8 mouse cellular contexts compared by ENCODE assay signal in the genomic region with DNA sequence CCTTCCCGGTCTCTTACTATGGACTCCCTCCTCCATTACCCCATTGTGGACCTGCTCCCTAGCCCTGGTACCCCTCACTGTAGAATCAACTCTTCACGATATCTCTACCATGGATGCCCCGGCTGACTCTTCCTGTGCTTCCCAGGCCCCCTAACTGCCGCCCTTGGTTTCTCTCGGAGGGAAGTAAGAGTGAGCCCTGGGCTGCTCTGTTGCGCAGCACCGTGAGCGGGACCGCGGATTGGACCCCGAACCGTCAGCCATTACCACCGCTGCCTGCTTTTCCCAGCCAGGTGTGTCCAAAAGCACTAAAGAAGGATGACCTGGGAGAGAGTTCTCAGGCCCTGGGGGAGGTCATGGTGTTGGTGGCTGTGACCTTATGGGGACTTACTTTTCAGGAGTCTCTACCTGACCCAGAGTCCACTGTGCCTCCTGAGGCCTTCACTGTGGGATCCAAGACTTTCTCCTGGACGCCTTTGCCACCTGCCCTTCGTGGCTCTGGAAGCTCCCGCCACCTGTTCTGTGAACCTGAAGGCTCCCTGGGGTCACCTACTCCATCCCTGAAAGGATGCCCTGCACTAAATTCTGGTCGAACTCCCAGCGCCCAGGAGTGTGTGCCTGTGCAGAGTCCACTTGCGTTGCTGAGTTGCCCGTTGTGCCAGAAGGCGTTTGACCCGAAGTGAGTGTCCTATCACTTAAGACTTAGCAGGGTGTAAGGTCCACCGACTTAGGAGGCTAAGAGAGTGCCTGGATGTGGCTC. TPM values are rescaled to one million over a fixed set of nuclear protein-coding genes. Genes with fewer than 3 reads are reported as not detected.
A peak's percentile ranks its signal among the peaks of the same experiment; 100 is the strongest.
DNase-seq lines count a peak whose midpoint lies in the region; ATAC-seq and TF ChIP-seq lines count a peak whose summit lies in the region.

No protein-coding gene starts in this region.

- TF ChIP-seq POLR2A in embryonic fibroblast, embryonic 13.5 days (IDR thresholded peaks at IDR 0.05; ENCODE audit: low read depth, low read length) = peak; percentile 43

- H3K9ac ChIP-seq in hindbrain, embryonic 15.5 days = peak overlapping the region; percentile 75
- peak overlapping the region; percentile 73 for H3K9ac ChIP-seq in liver, embryonic 12.5 days
- peak overlapping the region; percentile 76 for H3K9ac ChIP-seq in neural tube, embryonic 14.5 days (replicated peaks; ENCODE audit: low read depth, low read length)

- no peak for TF ChIP-seq CTCF in embryonic fibroblast, embryonic 13.5 days (IDR thresholded peaks at IDR 0.05; ENCODE audit: borderline replicate concordance, insufficient read depth, low read length)

- peak overlapping the region; percentile 85 for H3K4me2 ChIP-seq in hindbrain, embryonic 15.5 days
- peak overlapping the region; percentile 85 for H3K4me2 ChIP-seq in liver, embryonic 12.5 days
- H3K4me2 ChIP-seq in neural tube, embryonic 14.5 days (ENCODE audit: low read depth, low read length) = peak overlapping the region; percentile 93

- DNase-seq in ovary, postnatal 14 days (ENCODE audit: low spot score) = peak; percentile 39
- no peak for DNase-seq in ovary, postnatal 10 days (ENCODE audit: low spot score)
- DNase-seq in adrenal gland, postnatal 10 days = peak; percentile 53
- DNase-seq in c-Kit-positive CD71-positive TER-119-positive erythroid progenitor cells, embryonic 14.5 days (ENCODE audit: low spot score) = no peak

- 11% methylated on average over 23 of the region's 23 CpGs for WGBS in hindbrain, embryonic 15.5 days
- 21% methylated on average over 23 of the region's 23 CpGs for WGBS in liver, embryonic 12.5 days (ENCODE audit: insufficient replicate concordance)
- WGBS in neural tube, embryonic 14.5 days = 12% methylated on average over 23 of the region's 23 CpGs

- peak overlapping the region; percentile 98 for H3K27ac ChIP-seq in embryonic fibroblast, embryonic 13.5 days (ENCODE audit: insufficient read depth, low read length)
- peak overlapping the region; percentile 99 for H3K27ac ChIP-seq in hindbrain, embryonic 15.5 days (replicated peaks)
- H3K27ac ChIP-seq in liver, embryonic 12.5 days = peak overlapping the region; percentile 86
- H3K27ac ChIP-seq in neural tube, embryonic 14.5 days (ENCODE audit: low read depth, low read length) = peak overlapping the region; percentile 92

- H3K4me3 ChIP-seq in embryonic fibroblast, embryonic 13.5 days (ENCODE audit: insufficient read depth, low read length) = peak overlapping the region; percentile 65
- peak overlapping the region; percentile 58 for H3K4me3 ChIP-seq in hindbrain, embryonic 15.5 days
- peak overlapping the region; percentile 66 for H3K4me3 ChIP-seq in liver, embryonic 12.5 days
- peak overlapping the region; percentile 63 for H3K4me3 ChIP-seq in neural tube, embryonic 14.5 days (ENCODE audit: low read depth, low read length)

- ATAC-seq in hindbrain, embryonic 15.5 days (ENCODE audit: low FRiP score, low read depth) = peak; percentile 14
- peak; percentile 15; the same call in 1 of the 2 replicates for ATAC-seq in liver, embryonic 12.5 days
- ATAC-seq in neural tube, embryonic 14.5 days (ENCODE audit: low read depth) = peak; percentile 16

- H3K36me3 ChIP-seq in hindbrain, embryonic 15.5 days = no peaks in the 10 kb centered on the region
- H3K36me3 ChIP-seq in liver, embryonic 12.5 days = peaks cover 6% of the 10 kb centered on the region
- H3K36me3 ChIP-seq in neural tube, embryonic 14.5 days (ENCODE audit: control insufficient read depth, insufficient read depth, low read length) = peaks cover 9% of the 10 kb centered on the region; the same call in 1 of the 2 replicates

- H3K9me3 ChIP-seq in hindbrain, embryonic 15.5 days = no peaks in the 10 kb centered on the region
- H3K9me3 ChIP-seq in liver, embryonic 12.5 days (replicated peaks) = no peaks in the 10 kb centered on the region
- H3K9me3 ChIP-seq in neural tube, embryonic 14.5 days (ENCODE audit: control insufficient read depth, low read length) = no peaks in the 10 kb centered on the region

- peaks cover 5% of the 10 kb centered on the region for H3K4me1 ChIP-seq in embryonic fibroblast, embryonic 13.5 days (ENCODE audit: control insufficient read depth, insufficient read depth, low read length)
- peaks cover 48% of the 10 kb centered on the region for H3K4me1 ChIP-seq in hindbrain, embryonic 15.5 days (replicated peaks)
- peaks cover 44% of the 10 kb centered on the region for H3K4me1 ChIP-seq in liver, embryonic 12.5 days
- peaks cover 27% of the 10 kb centered on the region for H3K4me1 ChIP-seq in neural tube, embryonic 14.5 days (ENCODE audit: control insufficient read depth, insufficient read depth, low read length)

- H3K27me3 ChIP-seq in hindbrain, embryonic 15.5 days = no peaks in the 10 kb centered on the region
- no peaks in the 10 kb centered on the region for H3K27me3 ChIP-seq in liver, embryonic 12.5 days (replicated peaks)
- no peaks in the 10 kb centered on the region for H3K27me3 ChIP-seq in neural tube, embryonic 14.5 days (ENCODE audit: control insufficient read depth, insufficient read depth, low read length)

RNA-seq across cellular contexts. Expression of a gene that starts 0.9 kb away (rescaled TPM):
- total RNA-seq in adrenal gland, postnatal 10 days (2021) = 10 to 100 TPM; 41.1 to 47.3 TPM
- polyA plus RNA-seq in embryonic fibroblast, embryonic 13.5 days (2011; ENCODE audit: insufficient read length, low read depth, missing spikeins) = 19.8 and 21.1 TPM in 2 replicates
- 73.8 and 75.7 TPM in 2 replicates for polyA plus RNA-seq in hindbrain, embryonic 15.5 days (2015; fragmentation: Nextera tagmentation; extraction: Ambion mirVana)
- polyA plus RNA-seq in liver, embryonic 12.5 days (2016; fragmentation: Nextera tagmentation; extraction: Ambion mirVana) = 25.8 and 31.2 TPM in 2 replicates
- polyA plus RNA-seq in neural tube, embryonic 14.5 days (2014; fragmentation: Nextera tagmentation; extraction: Ambion mirVana) = 70.8 and 71.5 TPM in 2 replicates

RNA-seq across cellular contexts. Expression of a gene that starts 28.1 kb away (rescaled TPM):
- 10 to 100 TPM; 65.3 to 80.4 TPM for total RNA-seq in adrenal gland, postnatal 10 days (2021)
- polyA plus RNA-seq in embryonic fibroblast, embryonic 13.5 days (2011; ENCODE audit: insufficient read length, low read depth, missing spikeins) = 88.4 and 106 TPM in 2 replicates
- 11.3 and 11.9 TPM in 2 replicates for polyA plus RNA-seq in hindbrain, embryonic 15.5 days (2015; fragmentation: Nextera tagmentation; extraction: Ambion mirVana)
- polyA plus RNA-seq in liver, embryonic 12.5 days (2016; fragmentation: Nextera tagmentation; extraction: Ambion mirVana) = 3.5 and 3.8 TPM in 2 replicates
- 16.8 and 17.7 TPM in 2 replicates for polyA plus RNA-seq in neural tube, embryonic 14.5 days (2014; fragmentation: Nextera tagmentation; extraction: Ambion mirVana)

Comparison
In these comparisons a context has a peak if more than half of its experiments do, and no peak if none do; other contexts are left out.
1. DNase-seq: peak in ovary, postnatal 14 days (single experiment) and adrenal gland, postnatal 10 days (single experiment); none in ovary, postnatal 10 days (single experiment) and c-Kit-positive CD71-positive TER-119-positive erythroid progenitor cells, embryonic 14.5 days (single experiment).
2. Peak in every context shown above with its lines, with median percentiles within 50 percentile points of each other: H3K27ac ChIP-seq, H3K4me3 ChIP-seq, ATAC-seq, H3K4me2 ChIP-seq and H3K9ac ChIP-seq.